Mouse (Mus musculus): ENCODE measurements around the gene Scube1.

Gene Scube1

GRCm38 (mm10) chr15:83709889-83710774 lies 14.7 kb downstream of the Scube1 start:
- no peak for DNase-seq

GRCm38 (mm10) chr15:83706528-83707199 lies 18.2 kb downstream of the Scube1 start:
- DNase-seq, result no peak

GRCm38 (mm10) chr15:83700593-83700923 lies 24.3 kb downstream of the Scube1 start:
- DNase-seq, result no peak

- no peak for DNase-seq
Observed at GRCm38 (mm10) chr15:83699834-83700592, 24.8 kb downstream of the Scube1 start.

GRCm38 (mm10) chr15:83699132-83699833 lies 25.5 kb downstream of the Scube1 start:
- DNase-seq, result no peak

- DNase-seq, result no peak
Observed at GRCm38 (mm10) chr15:83696681-83697381, 28.0 kb downstream of the Scube1 start.

- no peak for DNase-seq
Observed at GRCm38 (mm10) chr15:83695159-83695558, 29.7 kb downstream of the Scube1 start.

- no peak for DNase-seq
Observed at GRCm38 (mm10) chr15:83691901-83692361, 32.9 kb downstream of the Scube1 start.

GRCm38 (mm10) chr15:83689946-83690345 lies 34.9 kb downstream of the Scube1 start:
- DNase-seq, result peak; percentile 32

- DNase-seq, result no peak
Observed at GRCm38 (mm10) chr15:83686601-83687000, 38.2 kb downstream of the Scube1 start.

- no peak for DNase-seq
Observed at GRCm38 (mm10) chr15:83685950-83686349, 38.9 kb downstream of the Scube1 start.

GRCm38 (mm10) chr15:83683051-83683561 lies 41.7 kb downstream of the Scube1 start:
- peak; percentile 61 for DNase-seq

GRCm38 (mm10) chr15:83680300-83680699 lies 44.5 kb downstream of the Scube1 start:
- peak; percentile 64 for DNase-seq

- peak; percentile 78 for DNase-seq
Observed at GRCm38 (mm10) chr15:83679729-83680128, 45.1 kb downstream of the Scube1 start.

- DNase-seq, result no peak
Observed at GRCm38 (mm10) chr15:83678606-83679005, 46.2 kb downstream of the Scube1 start.

- DNase-seq, result no peak
Observed at GRCm38 (mm10) chr15:83678089-83678488, 46.7 kb downstream of the Scube1 start.

GRCm38 (mm10) chr15:83677098-83677497 lies 47.7 kb downstream of the Scube1 start:
- no peak for DNase-seq

- no peak for DNase-seq
Observed at GRCm38 (mm10) chr15:83676286-83676685, 48.5 kb downstream of the Scube1 start.

- DNase-seq, result no peak
Observed at GRCm38 (mm10) chr15:83673621-83674020, 51.2 kb downstream of the Scube1 start.

GRCm38 (mm10) chr15:83667501-83667900 lies 57.3 kb downstream of the Scube1 start:
- no peak for DNase-seq

GRCm38 (mm10) chr15:83666418-83666817 lies 58.4 kb downstream of the Scube1 start:
- DNase-seq, result no peak

- DNase-seq, result no peak
Observed at GRCm38 (mm10) chr15:83665993-83666392, 58.8 kb downstream of the Scube1 start.

All from lung, postnatal 36 days (tissue).